ENCODE assay signal across 17 mouse cellular contexts in the genomic region with DNA sequence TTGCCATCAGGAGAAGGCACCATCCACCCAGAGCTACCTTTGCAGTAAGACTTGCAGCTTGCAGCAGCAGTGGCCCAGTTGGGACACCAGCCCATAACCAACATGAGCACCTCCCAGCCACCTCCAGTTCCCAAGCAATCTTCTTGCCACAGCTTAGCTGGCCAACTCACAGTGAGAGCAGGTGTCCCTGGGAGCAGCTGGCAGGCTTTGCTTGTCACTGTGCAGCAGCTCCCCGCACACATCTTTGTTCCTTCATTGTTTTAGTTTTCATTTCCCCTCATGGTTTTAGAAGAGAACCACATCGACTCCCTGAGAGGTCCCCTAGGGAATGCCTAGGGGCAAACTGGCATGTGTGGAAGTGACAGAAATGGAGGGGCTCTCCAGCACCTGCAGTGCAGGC. TPM values are rescaled to one million over a fixed set of nuclear protein-coding genes. Genes with fewer than 3 reads are reported as not detected.
DNase-seq lines count a peak whose midpoint lies in the region; ATAC-seq and TF ChIP-seq lines count a peak whose summit lies in the region.
"Had no signal": no experiment of that assay in that cellular context is flagged by ENCODE, and none has a peak within 500 bp of the region (broad histone marks: within the 10 kb centered on the region; RNA-seq: fewer than 3 reads in every experiment).

No protein-coding gene starts in this region.

- H3K4me1 ChIP-seq in intestine, embryonic 15.5 days (replicated peaks) = peaks cover 33% of the 10 kb centered on the region
- H3K4me1 ChIP-seq in intestine, postnatal 0 days (replicated peaks; ENCODE audit: control insufficient read depth, insufficient read depth, low read length) = no peaks in the 10 kb centered on the region
- H3K4me1 ChIP-seq in midbrain, embryonic 14.5 days (ENCODE audit: control insufficient read depth, insufficient read depth, low read length) = no peaks in the 10 kb centered on the region
- H3K4me1 ChIP-seq in midbrain, embryonic 15.5 days = 0 out of 2 replicates have a peak, but pooled peaks cover 4% of the 10 kb centered on the region
- H3K4me1 ChIP-seq: limb, embryonic 13.5 days; liver, embryonic 15.5 days; midbrain, embryonic 13.5 days had no signal

- no peak overlapping the region for H3K9ac ChIP-seq in intestine, embryonic 15.5 days
- no peak overlapping the region for H3K9ac ChIP-seq in intestine, postnatal 0 days (ENCODE audit: low read depth, low read length)
- H3K9ac ChIP-seq in midbrain, embryonic 14.5 days (replicated peaks; ENCODE audit: low read length) = no peak overlapping the region
- no peak overlapping the region for H3K9ac ChIP-seq in midbrain, embryonic 15.5 days
- H3K9ac ChIP-seq: hindbrain, embryonic 12.5 days; kidney, embryonic 15.5 days; limb, embryonic 13.5 days; liver, embryonic 15.5 days; midbrain, embryonic 13.5 days had no signal

- TF ChIP-seq CTCF in intestine, postnatal 0 days (IDR thresholded peaks at IDR 0.05; ENCODE audit: low read depth) = no peak

- 47% methylated on average over 2 of the region's 2 CpGs for WGBS in intestine, embryonic 15.5 days
- WGBS in intestine, postnatal 0 days = 47% methylated on average over 2 of the region's 2 CpGs
- 57% methylated on average over 2 of the region's 2 CpGs for WGBS in midbrain, embryonic 14.5 days
- 47% methylated on average over 2 of the region's 2 CpGs for WGBS in midbrain, embryonic 15.5 days

- H3K4me2 ChIP-seq in intestine, embryonic 15.5 days (replicated peaks) = no peak overlapping the region
- H3K4me2 ChIP-seq in intestine, postnatal 0 days (replicated peaks; ENCODE audit: low read depth) = no peak overlapping the region
- no peak overlapping the region for H3K4me2 ChIP-seq in midbrain, embryonic 14.5 days (ENCODE audit: low read length)
- no peak overlapping the region for H3K4me2 ChIP-seq in midbrain, embryonic 15.5 days
- H3K4me2 ChIP-seq: hindbrain, embryonic 12.5 days; kidney, embryonic 15.5 days; limb, embryonic 13.5 days; liver, embryonic 15.5 days; midbrain, embryonic 13.5 days had no signal

- no peak for ATAC-seq in intestine, embryonic 15.5 days
- ATAC-seq in intestine, postnatal 0 days = no peak
- no peak for ATAC-seq in midbrain, embryonic 14.5 days (ENCODE audit: low FRiP score, low TSS enrichment)
- ATAC-seq in midbrain, embryonic 15.5 days (replicated peaks) = no peak
- ATAC-seq in granulocyte monocyte progenitor cell, adult 5-6 weeks (replicated peaks; ENCODE audit: poor library complexity, severe bottlenecking) = no peak
- ATAC-seq: forebrain, embryonic 14.5 days; inflammation-experienced regulatory T-cells, adult 6 months; midbrain, embryonic 13.5 days had no signal

- H3K27me3 ChIP-seq in intestine, embryonic 15.5 days (replicated peaks) = no peaks in the 10 kb centered on the region
- H3K27me3 ChIP-seq in intestine, postnatal 0 days (replicated peaks; ENCODE audit: control insufficient read depth, insufficient read depth, low read length) = no peaks in the 10 kb centered on the region
- no peaks in the 10 kb centered on the region for H3K27me3 ChIP-seq in midbrain, embryonic 14.5 days (ENCODE audit: control insufficient read depth, insufficient read depth, low read length)
- no peaks in the 10 kb centered on the region for H3K27me3 ChIP-seq in midbrain, embryonic 15.5 days (replicated peaks)
- H3K27me3 ChIP-seq: hindbrain, embryonic 12.5 days; kidney, embryonic 15.5 days; limb, embryonic 13.5 days; liver, embryonic 15.5 days; midbrain, embryonic 13.5 days had no signal

- peak; percentile 4 for DNase-seq in midbrain, embryonic 14.5 days
- DNase-seq in gonadal fat pad, adult 2 months (ENCODE audit: low read depth) = peak; percentile 59
- no peak for DNase-seq in heart, postnatal 14 days
- DNase-seq: gastrocnemius, adult 2 months; heart, adult 18-20 months had no signal

- 0 out of 2 replicates have a peak overlapping the region, but pooled peaks have one; percentile 13 for H3K27ac ChIP-seq in intestine, embryonic 15.5 days
- no peak overlapping the region for H3K27ac ChIP-seq in intestine, postnatal 0 days (ENCODE audit: low read depth, low read length)
- H3K27ac ChIP-seq in midbrain, embryonic 14.5 days (replicated peaks; ENCODE audit: low read depth, low read length) = no peak overlapping the region
- H3K27ac ChIP-seq in midbrain, embryonic 15.5 days = no peak overlapping the region
- H3K27ac ChIP-seq: embryonic facial prominence, embryonic 10.5 days; gastrocnemius, adult 2 months; hindbrain, embryonic 12.5 days; limb, embryonic 13.5 days; liver, embryonic 15.5 days; midbrain, embryonic 13.5 days had no signal

- intact Hi-C loops in heart, postnatal 14 days (cut with DNase I) = loop anchor here (5.0 kb wide), 3 partner anchors 37 to 117 kb away; a partner anchor contains a TSS

- H3K9me3 ChIP-seq in intestine, embryonic 15.5 days = no peaks in the 10 kb centered on the region
- no peaks in the 10 kb centered on the region for H3K9me3 ChIP-seq in intestine, postnatal 0 days (ENCODE audit: control insufficient read depth)
- no peaks in the 10 kb centered on the region for H3K9me3 ChIP-seq in midbrain, embryonic 14.5 days (ENCODE audit: control insufficient read depth, low read length)
- no peaks in the 10 kb centered on the region for H3K9me3 ChIP-seq in midbrain, embryonic 15.5 days
- H3K9me3 ChIP-seq: embryonic facial prominence, embryonic 10.5 days; hindbrain, embryonic 12.5 days; kidney, embryonic 15.5 days; limb, embryonic 13.5 days; liver, embryonic 15.5 days; midbrain, embryonic 13.5 days had no signal

- H3K36me3 ChIP-seq in intestine, embryonic 15.5 days = peaks cover 16% of the 10 kb centered on the region
- H3K36me3 ChIP-seq in intestine, postnatal 0 days (ENCODE audit: control insufficient read depth, insufficient read depth) = peaks cover 44% of the 10 kb centered on the region
- H3K36me3 ChIP-seq in midbrain, embryonic 14.5 days (ENCODE audit: control insufficient read depth, insufficient read depth, low read length) = peaks cover 64% of the 10 kb centered on the region
- peaks cover 16% of the 10 kb centered on the region; the same call in 1 of the 2 replicates for H3K36me3 ChIP-seq in midbrain, embryonic 15.5 days (replicated peaks)

- H3K4me3 ChIP-seq in intestine, embryonic 15.5 days (replicated peaks) = no peak overlapping the region
- no peak overlapping the region for H3K4me3 ChIP-seq in intestine, postnatal 0 days (ENCODE audit: low read depth, low read length)
- H3K4me3 ChIP-seq in midbrain, embryonic 14.5 days (replicated peaks; ENCODE audit: low read depth, low read length) = no peak overlapping the region
- no peak overlapping the region for H3K4me3 ChIP-seq in midbrain, embryonic 15.5 days
- H3K4me3 ChIP-seq: embryonic facial prominence, embryonic 10.5 days; gastrocnemius, adult 2 months; hindbrain, embryonic 12.5 days; kidney, embryonic 15.5 days; limb, embryonic 13.5 days; liver, embryonic 15.5 days; midbrain, embryonic 13.5 days had no signal

RNA-seq across cellular contexts. Expression of a gene that starts 35.9 kb away (rescaled TPM):
- 23.5 and 25.5 TPM in 2 replicates for polyA plus RNA-seq in intestine, embryonic 15.5 days (2015; fragmentation: Nextera tagmentation; extraction: Ambion mirVana)
- polyA plus RNA-seq in intestine, postnatal 0 days (2015; fragmentation: Nextera tagmentation; extraction: Ambion mirVana) = 16.2 and 16.7 TPM in 2 replicates
- polyA plus RNA-seq in midbrain, embryonic 14.5 days (2014; fragmentation: Nextera tagmentation; extraction: Ambion mirVana) = 0.55 and 0.91 TPM in 2 replicates
- polyA plus RNA-seq in midbrain, embryonic 15.5 days (2015; fragmentation: Nextera tagmentation; extraction: Ambion mirVana) = 1.0 and 1.1 TPM in 2 replicates
- 22.5 and 46.2 TPM in 2 replicates for polyA plus RNA-seq in gonadal fat pad, adult 2 months (2012; rRNA removed)
- 78.9 and 88.4 TPM in 2 replicates for total RNA-seq in granulocyte monocyte progenitor cell, adult 5-6 weeks (2014; fragmentation: Nextera tagmentation)
- 65.9 and 73.9 TPM in 2 replicates for total RNA-seq in granulocyte monocyte progenitor cell, adult 5-6 weeks (2017)
- total RNA-seq in heart, postnatal 14 days (2021) = 10 to 100 TPM; 18.4 to 19.3 TPM

Comparison
In these comparisons a context has a peak if more than half of its experiments do, and no peak if none do; other contexts are left out.
1. DNase-seq: peak in midbrain, embryonic 14.5 days (single experiment) and gonadal fat pad, adult 2 months (single experiment); none in heart, postnatal 14 days (0 of 2).